Mouse (Mus musculus): ENCODE data around the gene Zic1. TPM values are rescaled to one million over a fixed set of nuclear protein-coding genes. Genes with fewer than 3 reads are reported as not detected.

The Zic1 gene
- polyA plus RNA-seq, 1 experiment from 2014 or later, result not detected

DNA sequence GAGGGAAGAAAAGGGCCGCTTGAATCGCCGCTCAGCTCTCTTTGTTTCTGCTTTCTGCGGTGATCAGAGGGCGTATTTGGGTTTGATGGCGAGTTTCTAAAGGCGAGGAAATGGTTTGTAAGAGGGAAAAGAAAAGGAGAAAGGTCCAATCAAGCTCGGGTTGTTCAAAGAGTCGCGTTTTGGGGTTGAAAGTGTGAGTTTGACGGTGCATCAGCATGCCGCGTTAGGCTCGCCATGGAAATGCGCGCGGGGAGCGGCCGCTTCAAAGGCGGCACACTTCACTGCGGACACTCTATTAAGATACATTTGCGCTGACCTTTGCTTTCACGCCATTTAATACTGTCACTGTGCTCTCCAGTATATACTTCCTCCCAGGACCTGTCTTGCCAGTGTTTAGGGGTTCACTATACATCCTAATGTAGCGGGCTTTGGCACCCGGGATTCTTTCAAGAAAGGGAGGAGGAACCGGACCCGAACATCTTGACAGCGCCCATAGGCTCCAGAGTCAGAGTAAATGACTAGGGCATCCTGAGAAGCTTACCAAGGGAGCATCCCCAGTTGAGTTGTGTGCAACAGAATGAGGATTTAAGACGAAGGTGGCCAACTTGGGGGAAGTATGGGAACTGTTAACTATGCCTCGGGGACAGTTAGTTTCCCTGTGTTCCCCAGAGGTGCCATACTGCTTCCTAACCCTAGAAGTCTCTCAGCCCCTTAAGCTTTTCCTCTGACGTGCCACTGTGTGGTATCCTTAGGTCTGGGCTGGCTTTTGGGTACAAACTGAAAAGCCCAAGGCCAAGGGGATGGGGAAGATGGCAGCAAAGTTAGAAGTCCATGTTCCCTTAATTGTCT is 21.5 kb upstream of the Zic1 start:
- Histone ChIP-seq H3K4me1 (replicated peaks; ENCODE audit: control insufficient read depth, insufficient read depth) (no peaks in the 10 kb centered on the region), H3K36me3 (ENCODE audit: control insufficient read depth, insufficient read depth, low read length) (no peaks in the 10 kb centered on the region), H3K27me3 (ENCODE audit: control insufficient read depth, insufficient read depth, low read length) (peaks cover 48% of the 10 kb centered on the region), H3K9me3 (ENCODE audit: control insufficient read depth, low read length) (no peaks in the 10 kb centered on the region), H3K9ac (ENCODE audit: low read length) (no peak overlapping the region), H3K4me3 (ENCODE audit: low read depth, low read length) (no peak overlapping the region), H3K27ac (replicated peaks) (no peak overlapping the region), H3K4me2 (replicated peaks; ENCODE audit: low read depth) (no peak overlapping the region)
- ATAC-seq (ENCODE audit: low FRiP score, low TSS enrichment) (no peak), DNase-seq (ENCODE audit: low spot score) (no peak)
- WGBS, result 2% methylated on average over 31 of the region's 31 CpGs
- TF ChIP-seq EP300 (optimal IDR thresholded peaks at IDR 0.05) (no peak), CTCF (IDR thresholded peaks at IDR 0.05; ENCODE audit: low read depth) (no peak)

DNA sequence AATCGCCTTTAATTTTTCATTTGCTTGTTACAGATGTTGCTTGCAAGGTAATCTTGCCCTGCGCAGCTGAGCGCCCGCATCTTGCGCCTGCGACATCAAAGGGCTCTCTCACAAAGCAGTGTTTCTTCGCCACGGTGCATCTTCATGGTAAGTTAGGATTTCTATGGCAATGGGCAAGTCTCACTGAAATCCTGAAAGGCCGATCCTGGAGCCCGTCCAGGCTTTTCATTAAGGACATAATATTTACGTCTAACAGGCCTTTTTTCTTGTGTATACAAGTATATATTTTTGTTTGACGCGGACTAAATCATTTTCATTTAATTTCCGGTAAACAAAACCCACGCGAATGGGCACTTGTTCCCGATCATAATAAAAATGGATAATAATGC is 20.9 kb upstream of the Zic1 start:
- ATAC-seq (ENCODE audit: low FRiP score, low TSS enrichment) (no peak), DNase-seq (ENCODE audit: low spot score) (no peak)
- Histone ChIP-seq H3K4me3 (ENCODE audit: low read depth, low read length) (no peak overlapping the region), H3K27ac (replicated peaks) (no peak overlapping the region), H3K9ac (ENCODE audit: low read length) (no peak overlapping the region), H3K9me3 (ENCODE audit: control insufficient read depth, low read length) (no peaks in the 10 kb centered on the region), H3K4me2 (replicated peaks; ENCODE audit: low read depth) (no peak overlapping the region), H3K27me3 (ENCODE audit: control insufficient read depth, insufficient read depth, low read length) (peaks cover 53% of the 10 kb centered on the region), H3K4me1 (replicated peaks; ENCODE audit: control insufficient read depth, insufficient read depth) (no peaks in the 10 kb centered on the region), H3K36me3 (ENCODE audit: control insufficient read depth, insufficient read depth, low read length) (no peaks in the 10 kb centered on the region)
- WGBS, result 3% methylated on average over 17 of the region's 17 CpGs
- TF ChIP-seq EP300 (optimal IDR thresholded peaks at IDR 0.05), result no peak
- no peak for TF ChIP-seq CTCF (IDR thresholded peaks at IDR 0.05; ENCODE audit: low read depth)

DNA sequence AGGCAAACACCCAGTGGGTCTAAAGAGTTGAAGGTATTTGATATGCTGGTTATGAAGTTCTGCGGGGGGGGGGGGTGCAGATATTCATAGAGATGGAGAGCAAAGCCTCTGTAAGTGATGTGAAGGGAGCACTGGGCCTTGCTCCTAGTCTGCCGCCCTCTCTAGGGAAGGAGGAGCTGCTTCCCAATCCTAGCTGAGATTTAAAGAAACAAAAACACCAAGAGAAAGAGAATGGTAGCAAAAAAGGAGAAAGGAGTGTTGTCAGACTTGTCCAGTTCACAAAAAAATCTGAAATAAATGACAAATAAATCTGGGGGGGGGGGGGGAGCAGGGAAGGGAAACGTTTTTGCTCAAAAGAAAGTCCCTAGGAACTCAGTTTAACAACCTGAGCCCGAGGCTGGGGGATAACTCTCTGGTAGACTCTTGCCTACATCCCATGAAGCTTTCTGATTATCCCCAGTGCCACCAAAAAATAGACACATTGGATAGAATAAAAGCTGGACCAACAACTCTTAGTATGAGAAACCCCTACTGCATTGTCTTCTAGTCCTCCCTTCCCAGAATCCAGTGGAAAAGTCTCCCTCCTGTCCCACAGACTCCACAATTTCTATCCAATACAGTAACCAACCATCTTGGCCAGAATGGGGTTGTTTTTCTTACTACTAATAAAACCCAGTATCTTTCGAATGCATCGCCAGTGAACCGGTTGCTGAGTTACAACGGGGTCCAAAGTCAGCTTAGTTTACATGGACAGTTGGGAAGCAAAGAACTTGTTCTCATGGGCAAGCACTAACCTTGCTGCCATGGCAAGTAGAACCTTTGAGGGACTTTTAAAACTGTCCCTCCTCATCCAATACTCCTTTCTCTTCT is 20.2 kb upstream of the Zic1 start:
- ATAC-seq (ENCODE audit: low FRiP score, low TSS enrichment) (no peak), DNase-seq (ENCODE audit: low spot score) (no peak)
- H3K9ac ChIP-seq (ENCODE audit: low read length), result no peak overlapping the region
- TF ChIP-seq CTCF (IDR thresholded peaks at IDR 0.05; ENCODE audit: low read depth) (no peak), EP300 (optimal IDR thresholded peaks at IDR 0.05) (no peak)
- H3K9me3 ChIP-seq (ENCODE audit: control insufficient read depth, low read length), result no peaks in the 10 kb centered on the region
- no peak overlapping the region for H3K27ac ChIP-seq (replicated peaks)
- peaks cover 57% of the 10 kb centered on the region for H3K27me3 ChIP-seq (ENCODE audit: control insufficient read depth, insufficient read depth, low read length)
- WGBS, result 3% methylated on average over 8 of the region's 8 CpGs
- H3K4me1 ChIP-seq (replicated peaks; ENCODE audit: control insufficient read depth, insufficient read depth), result no peaks in the 10 kb centered on the region
- no peak overlapping the region for H3K4me2 ChIP-seq (replicated peaks; ENCODE audit: low read depth)
- H3K4me3 ChIP-seq (ENCODE audit: low read depth, low read length), result no peak overlapping the region
- no peaks in the 10 kb centered on the region for H3K36me3 ChIP-seq (ENCODE audit: control insufficient read depth, insufficient read depth, low read length)

DNA sequence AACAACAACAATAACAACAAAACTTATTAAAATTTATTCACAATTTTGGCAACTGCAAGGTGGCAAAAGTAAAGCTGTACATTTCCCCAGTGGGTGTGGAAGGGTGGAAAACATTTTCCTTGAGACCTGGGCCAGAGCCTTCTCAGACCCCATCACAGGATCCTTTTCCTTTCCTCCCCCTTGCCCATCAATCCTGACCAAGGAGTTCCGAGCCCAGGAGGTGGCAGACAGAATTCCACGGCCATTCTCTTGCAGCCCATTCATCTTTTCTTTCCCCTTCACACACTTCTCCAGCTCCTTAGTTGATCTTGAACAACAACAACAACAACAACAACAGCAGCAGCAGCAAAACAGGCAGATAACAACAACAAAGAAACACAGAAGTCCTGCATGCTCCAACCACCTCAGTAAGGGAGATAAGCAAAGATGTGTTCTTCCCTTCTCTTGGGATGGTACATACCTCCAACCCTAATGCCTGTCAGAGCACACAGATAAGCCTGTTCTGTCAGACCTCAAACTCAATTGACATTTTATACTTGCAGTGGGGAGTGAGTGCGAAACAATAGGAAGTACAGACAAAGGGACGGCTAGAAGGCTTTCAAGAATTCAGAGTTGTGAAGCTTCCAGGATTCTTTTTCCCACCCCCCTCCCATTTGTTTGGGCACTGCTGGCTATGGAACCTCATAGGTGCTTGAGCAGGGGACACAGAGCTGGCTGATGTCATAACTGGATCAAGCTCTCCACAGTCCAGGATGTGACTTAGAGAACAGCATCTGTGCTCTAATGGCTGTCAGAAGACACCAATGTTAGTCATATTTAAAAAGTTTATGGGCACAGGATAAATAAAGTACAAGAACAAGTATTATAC is 19.3 kb upstream of the Zic1 start:
- no peak overlapping the region for H3K9ac ChIP-seq (ENCODE audit: low read length)
- no peaks in the 10 kb centered on the region for H3K36me3 ChIP-seq (ENCODE audit: control insufficient read depth, insufficient read depth, low read length)
- no peak for DNase-seq (ENCODE audit: low spot score)
- H3K27ac ChIP-seq (replicated peaks), result no peak overlapping the region
- no peak overlapping the region for H3K4me2 ChIP-seq (replicated peaks; ENCODE audit: low read depth)
- no peak overlapping the region for H3K4me3 ChIP-seq (ENCODE audit: low read depth, low read length)
- no peaks in the 10 kb centered on the region for H3K9me3 ChIP-seq (ENCODE audit: control insufficient read depth, low read length)
- WGBS, result 5% methylated on average over 4 of the region's 4 CpGs
- no peaks in the 10 kb centered on the region for H3K4me1 ChIP-seq (replicated peaks; ENCODE audit: control insufficient read depth, insufficient read depth)
- peaks cover 55% of the 10 kb centered on the region for H3K27me3 ChIP-seq (ENCODE audit: control insufficient read depth, insufficient read depth, low read length)
- ATAC-seq (ENCODE audit: low FRiP score, low TSS enrichment), result no peak
- no peak for TF ChIP-seq CTCF (IDR thresholded peaks at IDR 0.05; ENCODE audit: low read depth)

DNA sequence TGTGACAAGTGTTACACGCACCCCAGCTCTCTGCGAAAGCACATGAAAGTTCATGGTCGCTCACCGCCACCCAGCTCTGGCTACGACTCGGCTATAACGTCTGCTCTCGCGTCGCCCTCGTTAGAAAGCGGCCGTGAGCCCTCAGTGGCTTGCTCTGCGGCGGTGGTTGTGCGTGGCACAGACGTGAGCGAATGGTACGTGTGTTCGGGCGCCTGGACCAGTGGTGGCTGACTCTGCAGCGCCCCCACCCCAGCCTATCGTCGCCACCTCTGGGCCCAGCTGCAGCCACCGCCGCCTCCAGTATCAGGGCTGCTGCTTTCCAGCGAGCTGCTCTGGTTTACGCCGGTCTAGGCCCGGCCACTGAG is 18.5 kb upstream of the Zic1 start:
- H3K9ac ChIP-seq (ENCODE audit: low read length), result no peak overlapping the region
- no peak overlapping the region for H3K4me3 ChIP-seq (ENCODE audit: low read depth, low read length)
- ATAC-seq (ENCODE audit: low FRiP score, low TSS enrichment), result no peak
- H3K36me3 ChIP-seq (ENCODE audit: control insufficient read depth, insufficient read depth, low read length), result no peaks in the 10 kb centered on the region
- no peaks in the 10 kb centered on the region for H3K9me3 ChIP-seq (ENCODE audit: control insufficient read depth, low read length)
- no peak for DNase-seq (ENCODE audit: low spot score)
- no peak overlapping the region for H3K4me2 ChIP-seq (replicated peaks; ENCODE audit: low read depth)
- no peaks in the 10 kb centered on the region for H3K4me1 ChIP-seq (replicated peaks; ENCODE audit: control insufficient read depth, insufficient read depth)
- 2% methylated on average over 30 of the region's 30 CpGs for WGBS
- H3K27ac ChIP-seq (replicated peaks), result no peak overlapping the region
- H3K27me3 ChIP-seq (ENCODE audit: control insufficient read depth, insufficient read depth, low read length), result peaks cover 56% of the 10 kb centered on the region
- TF ChIP-seq CTCF (IDR thresholded peaks at IDR 0.05; ENCODE audit: low read depth) (no peak), EP300 (optimal IDR thresholded peaks at IDR 0.05) (no peak)

Data from stomach, postnatal 0 days (tissue).